Mouse (Mus musculus) cerebellum, adult 11-12 months (tissue): Measurements from ENCODE around the gene B3galt6.

Source experiments
- DNase-seq: peaks from one replicate; pipeline ENCODE4 v3.0.0; 2022

The B3galt6 gene

DNA sequence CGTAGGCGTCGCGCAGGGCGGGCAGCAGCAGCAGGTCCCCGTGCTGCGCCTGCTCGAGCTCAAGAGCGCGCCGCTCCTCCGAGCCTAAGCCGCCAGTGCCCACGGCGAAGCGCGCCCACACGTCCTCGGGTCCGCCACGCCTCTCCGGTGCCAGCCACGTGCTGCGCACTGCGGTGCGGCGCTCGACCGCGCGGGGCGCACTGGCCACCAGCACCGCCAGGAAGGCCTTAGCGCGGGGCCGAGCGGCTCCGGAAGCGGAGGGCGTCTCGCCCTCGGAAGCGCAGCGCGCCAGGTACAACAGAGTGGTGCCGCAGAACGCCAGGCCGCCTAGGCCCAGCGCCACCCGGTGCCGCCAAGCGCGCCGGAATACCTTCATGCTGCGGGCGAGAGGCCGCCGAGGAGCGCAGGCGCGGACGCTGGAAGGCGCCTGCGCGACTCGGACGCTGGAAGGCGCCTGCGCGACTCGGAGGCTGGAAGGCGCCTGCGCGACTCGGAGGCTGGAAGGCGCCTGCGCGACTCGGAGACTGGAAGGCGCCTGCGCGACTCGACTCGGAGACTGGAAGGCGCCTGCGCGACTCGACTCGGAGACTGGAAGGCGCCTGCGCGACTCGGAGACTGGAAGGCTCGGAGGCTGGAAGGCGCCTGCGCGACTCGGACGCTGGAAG is at the start of gene B3galt6, which contains the start of gene Sdf4:
TSS of gene B3galt6 (minus strand) at position 409 of the 665 bp plus-strand sequence.
TSS of gene Sdf4 (plus strand) at position 632 of the 665 bp plus-strand sequence.
- no peak for DNase-seq

DNA sequence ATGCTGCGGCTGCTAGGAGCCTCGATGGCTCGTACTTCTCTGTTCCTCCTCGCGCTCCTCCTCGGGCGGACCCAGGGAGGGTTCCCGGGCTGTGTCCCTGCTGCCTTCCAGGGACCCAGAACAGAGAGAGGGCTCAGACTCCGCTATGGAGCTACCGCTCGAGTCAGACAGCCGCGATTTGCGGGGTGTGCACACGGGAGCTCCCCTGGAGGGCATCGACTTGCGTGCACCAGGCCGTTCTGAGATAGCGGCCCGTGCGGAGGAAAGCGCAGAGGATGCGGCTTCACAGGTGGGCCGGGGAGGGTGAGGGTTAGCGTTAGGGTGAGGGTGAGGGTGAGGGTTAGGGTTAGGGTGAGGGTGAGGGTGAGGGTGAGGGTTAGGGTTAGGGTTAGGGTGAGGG is 42.5 kb upstream of the B3galt6 start:
- peak; percentile 9 for DNase-seq

DNA sequence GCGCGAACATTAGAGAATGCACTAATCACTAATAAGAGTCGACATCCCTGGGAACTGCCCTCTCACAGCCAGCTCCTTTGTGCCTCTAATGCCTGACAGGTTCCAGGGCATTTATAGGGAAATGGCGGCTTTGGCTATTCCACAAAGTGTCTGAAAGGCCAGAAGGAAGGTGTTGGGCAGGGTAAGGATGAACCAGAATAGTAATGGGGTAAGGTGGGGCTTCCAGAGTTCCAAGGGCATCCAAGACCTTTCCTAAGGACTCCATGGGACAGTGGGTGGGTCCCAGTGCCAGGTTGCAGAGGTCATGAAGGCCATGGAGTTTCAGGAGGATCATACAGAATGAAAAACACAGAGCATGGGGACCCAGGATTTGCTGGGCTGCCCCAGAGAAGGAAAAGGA is 41.9 kb upstream of the B3galt6 start:
- DNase-seq, result no peak

DNA sequence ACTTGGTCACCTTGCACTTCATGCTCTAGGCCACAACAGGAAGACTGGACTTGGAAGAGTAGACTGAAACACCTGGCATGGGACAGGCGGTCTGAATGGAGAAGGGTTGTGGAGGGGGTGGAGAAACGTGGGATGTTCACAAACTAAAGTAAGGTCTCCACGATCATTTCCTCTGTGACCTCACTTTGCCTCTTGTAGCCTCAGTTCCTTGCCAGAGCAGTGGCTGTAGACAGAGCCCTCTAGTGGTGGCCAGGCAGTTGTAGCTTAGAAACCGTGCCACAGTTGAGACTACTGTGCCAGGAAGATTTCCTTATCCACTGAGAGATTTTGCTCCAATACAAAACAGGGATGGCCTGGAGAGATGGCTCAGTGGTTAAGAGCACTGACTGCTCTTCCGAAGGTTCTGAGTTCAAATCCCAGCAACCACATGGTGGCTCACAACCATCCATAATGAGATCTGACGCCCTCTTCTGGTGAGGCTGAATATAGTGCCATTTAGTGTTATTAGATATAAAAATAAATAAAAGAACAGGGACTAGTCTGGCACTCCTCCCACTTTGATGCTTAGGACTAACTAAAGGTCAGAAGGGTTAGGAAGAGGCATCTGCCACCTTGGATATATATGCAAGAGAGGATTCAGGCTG is 41.1 kb upstream of the B3galt6 start:
- peak; percentile 56 for DNase-seq

DNA sequence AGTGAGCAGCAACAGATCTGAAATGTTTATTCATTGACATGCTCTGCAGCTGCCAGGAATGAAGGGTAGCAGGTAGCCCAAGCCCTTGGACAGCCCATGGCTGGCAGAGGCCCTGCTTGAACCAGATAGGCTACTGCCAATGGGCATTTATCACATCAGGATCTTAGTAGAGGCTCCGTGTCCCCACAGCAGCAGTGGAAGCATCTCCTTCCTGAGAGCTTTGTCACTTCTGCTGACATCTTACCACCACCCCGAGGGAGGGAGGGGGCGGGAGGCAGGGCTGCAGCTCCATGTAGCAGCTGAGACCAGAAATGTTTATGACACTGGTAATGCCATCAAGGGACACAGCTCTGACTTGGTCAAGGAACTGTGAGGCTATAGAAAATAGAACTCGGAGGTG is 40.4 kb upstream of the B3galt6 start:
- DNase-seq, result peak; percentile 39

DNA sequence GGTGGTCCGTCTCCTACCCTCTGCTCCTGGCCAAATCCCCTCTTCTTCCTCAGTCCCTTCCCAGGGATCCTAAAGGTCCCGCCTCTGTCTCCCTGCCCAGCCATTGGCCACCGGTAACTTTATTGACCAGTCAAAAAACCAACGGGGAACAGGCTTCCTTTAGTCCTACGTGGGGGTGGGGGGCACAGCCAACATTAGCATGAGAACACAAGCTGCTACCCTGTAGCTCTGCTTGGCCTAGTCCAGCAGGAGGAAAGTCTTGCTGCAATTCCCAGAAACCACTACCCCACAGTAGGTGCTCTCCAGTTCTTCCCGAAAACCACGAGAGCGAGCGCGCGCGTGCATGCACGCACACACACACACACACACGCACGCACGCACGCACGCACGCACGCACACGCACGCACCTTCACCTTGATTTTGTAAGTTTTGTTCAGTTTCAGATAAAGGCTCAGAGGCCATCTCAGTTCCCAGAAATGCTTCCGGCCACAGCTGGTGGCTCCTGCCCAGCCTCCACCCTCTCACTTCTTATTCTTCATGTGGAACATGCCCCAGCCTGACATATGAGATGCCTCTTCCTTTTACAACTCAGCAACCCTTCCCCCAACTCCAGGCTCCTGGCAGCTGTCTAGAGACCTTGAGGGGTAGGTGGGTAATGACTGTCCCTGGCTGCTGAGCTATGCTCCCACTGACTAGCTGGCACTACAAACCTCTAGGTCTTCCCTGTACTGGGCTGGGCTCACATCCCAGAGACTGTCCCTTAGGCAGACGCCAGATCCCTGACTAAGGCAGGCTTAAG is 39.3 kb upstream of the B3galt6 start:
- DNase-seq, result peak; percentile 88

DNA sequence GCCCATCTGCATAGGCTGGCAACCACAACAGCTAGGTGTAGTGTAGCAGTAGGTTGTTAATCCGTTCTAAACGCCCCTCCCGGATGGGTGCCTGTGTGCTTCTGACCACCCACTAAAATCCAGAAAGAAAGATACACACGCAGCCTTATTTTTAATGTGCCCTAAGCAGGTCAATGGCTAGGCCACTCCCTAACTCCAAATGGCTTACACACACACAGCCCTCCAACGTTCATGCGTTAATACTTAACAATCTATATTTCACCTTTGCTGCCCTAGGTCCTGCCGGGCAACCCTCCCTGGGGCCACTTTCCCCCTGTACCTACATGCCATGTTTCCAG is 38.8 kb upstream of the B3galt6 start:
- no peak for DNase-seq

DNA sequence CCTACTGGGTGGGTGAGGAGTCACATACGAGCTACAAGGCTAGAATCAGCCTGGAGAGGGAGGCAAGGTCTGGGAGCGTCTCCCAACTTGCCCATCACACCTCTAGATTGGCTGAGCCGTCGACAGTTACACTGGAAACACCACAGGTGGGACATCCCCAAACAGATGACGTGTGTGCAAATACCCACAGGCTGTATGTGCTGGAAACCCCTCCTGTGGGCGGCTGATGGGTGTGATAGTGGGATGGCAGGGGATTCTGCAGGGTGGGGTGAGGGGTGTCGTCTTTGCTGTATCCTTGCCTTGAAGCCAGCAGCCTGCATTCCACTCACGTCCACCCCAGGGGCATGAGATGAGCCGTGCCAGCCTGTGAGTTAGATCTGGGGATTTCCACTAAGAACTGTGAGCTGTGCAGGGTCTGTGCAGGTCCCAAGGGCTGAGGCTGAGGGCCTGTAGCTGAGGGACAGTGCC is 38.2 kb upstream of the B3galt6 start:
- DNase-seq, result peak; percentile 42

DNA sequence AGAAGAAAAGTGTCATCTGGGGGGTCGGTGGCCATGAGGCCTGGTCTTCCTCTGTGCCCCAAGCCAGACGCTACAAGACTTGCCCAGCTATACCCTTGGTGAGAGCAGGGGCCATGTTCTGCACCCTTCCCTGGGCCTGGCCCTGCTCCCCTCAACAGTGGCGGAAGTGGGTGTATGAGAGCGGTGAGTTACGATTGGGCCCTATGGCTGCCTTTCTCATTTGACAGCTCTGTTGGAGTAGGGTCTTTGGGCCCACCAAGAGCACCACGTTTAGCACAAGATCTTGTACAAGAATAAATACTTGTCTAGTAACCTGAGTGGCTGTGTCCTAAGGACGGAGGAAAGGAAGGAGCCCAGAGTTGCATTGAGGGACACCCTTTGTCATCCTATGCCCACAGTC is 36.1 kb upstream of the B3galt6 start:
- DNase-seq, result no peak

DNA sequence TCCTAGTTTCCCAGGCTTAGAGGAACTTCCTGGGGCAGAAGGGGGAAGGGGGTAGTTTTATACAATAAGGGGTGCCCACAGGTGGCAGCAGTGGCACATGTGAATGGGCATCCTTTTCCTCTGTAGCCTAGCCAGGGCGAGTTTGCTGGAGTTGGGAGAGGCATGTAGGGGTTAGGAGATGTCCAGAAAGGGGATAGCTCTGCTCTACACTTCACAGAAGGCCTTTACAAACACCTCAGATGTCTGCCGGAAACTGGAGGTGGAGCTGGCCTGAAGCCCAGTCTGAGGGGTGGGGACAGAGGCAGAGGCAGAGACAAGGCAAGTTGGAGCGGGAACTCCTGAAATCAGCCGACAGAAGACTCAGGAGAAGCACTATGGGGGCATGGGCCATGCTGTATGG is 33.6 kb upstream of the B3galt6 start, which contains the start of gene Tnfrsf18:
TSS of gene Tnfrsf18 (plus strand) at position 152 of the 400 bp plus-strand sequence.
- peak; percentile 20 for DNase-seq

DNA sequence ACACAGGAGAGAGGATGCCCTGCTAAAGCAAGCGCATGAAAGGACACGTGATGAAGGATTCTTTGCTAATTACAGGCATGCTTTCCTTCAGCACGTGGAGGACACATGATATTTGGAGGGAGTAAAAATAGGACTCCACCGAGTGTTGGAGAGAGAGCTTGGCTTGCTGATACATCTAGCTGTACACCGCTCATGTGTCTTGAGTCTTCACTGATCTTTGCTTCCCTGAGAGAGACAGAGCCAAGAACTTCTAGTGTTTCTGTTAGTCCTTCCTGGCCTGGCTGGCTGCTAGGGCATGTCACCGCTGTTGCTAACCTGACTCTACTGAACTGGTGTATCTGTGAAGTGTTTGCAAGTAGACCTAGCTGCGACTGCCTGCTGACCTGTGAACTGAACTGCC is 31.7 kb upstream of the B3galt6 start:
- DNase-seq, result no peak

DNA sequence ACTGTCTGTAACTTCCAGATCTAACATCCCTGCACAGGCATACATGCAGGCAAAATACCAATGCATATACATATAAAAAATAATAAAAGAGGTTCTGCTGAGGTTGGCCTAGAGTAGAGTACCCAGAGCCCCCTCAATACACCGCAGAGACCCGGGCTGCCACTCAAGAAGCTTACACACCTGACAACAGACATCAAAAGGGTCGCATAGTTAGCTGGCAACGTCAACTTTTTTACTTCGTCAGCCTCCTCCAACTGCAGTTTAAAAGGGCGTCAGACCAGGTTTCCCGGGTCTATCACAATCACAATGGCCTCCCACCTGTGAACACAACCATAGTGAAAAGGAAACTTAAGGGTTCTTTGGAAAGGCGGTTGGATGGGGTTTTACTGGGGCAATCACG is 31.1 kb upstream of the B3galt6 start:
- no peak for DNase-seq

DNA sequence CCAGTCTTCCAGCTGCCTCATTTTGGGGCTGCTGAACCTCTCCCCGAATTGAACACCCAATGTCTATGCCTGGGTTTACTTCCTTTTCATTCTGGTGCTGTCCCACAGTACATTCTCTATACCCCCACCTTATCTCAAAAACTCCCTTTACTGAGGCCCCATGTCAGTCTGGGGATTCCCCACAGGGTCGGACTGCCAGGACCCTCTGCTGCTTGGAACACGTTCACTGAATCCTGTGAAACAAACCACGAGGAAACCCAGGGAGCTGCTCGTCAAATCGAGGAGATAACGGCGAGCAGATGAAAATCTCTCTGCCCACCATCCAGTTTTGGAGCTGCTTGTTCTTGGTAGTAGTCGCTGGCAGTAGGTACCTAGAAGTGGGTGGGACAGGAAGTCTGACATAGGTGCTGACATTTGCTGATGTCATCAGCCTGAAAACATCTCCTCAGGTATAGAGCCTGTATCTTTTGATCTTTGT is 29.5 kb upstream of the B3galt6 start:
- DNase-seq, result no peak

DNA sequence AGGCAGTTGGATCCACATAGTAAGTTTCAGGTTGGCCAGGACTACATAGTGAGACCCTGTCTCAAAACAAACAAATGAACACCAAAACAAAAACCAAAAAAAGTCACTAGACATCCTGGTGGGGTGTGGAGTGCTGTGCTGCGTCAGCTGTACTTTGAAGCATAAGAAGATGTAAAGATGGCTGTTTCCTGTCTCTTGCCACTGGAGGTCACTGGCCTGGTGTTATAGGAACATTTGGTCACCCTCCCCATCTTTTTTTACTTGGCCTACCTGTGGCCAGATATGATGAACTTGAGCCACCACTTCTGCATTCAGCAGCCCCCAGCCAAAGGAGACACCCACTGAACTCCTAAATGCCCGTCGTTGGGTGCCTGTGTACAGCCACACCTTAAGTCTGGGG is 28.9 kb upstream of the B3galt6 start:
- DNase-seq, result no peak

DNA sequence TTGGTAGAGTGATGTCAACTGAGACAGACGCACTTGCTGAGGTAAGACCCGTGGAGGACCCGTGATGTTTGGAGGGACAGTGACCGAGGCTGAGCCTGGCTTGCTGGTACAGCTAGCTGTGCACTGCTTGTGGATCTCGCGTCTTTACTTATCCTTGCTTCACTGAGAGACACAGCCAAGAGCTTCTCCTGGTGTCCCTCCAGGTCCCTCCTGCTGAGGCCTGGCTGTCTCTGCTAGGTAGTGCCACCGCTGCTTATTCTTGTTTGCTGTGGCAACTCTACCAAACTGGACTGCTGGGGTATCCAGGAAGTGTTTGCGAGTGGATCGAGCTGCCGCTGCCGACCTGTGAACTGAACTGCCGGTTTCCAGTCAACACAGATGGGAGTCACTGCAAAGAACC is 27.3 kb upstream of the B3galt6 start:
- no peak for DNase-seq

DNA sequence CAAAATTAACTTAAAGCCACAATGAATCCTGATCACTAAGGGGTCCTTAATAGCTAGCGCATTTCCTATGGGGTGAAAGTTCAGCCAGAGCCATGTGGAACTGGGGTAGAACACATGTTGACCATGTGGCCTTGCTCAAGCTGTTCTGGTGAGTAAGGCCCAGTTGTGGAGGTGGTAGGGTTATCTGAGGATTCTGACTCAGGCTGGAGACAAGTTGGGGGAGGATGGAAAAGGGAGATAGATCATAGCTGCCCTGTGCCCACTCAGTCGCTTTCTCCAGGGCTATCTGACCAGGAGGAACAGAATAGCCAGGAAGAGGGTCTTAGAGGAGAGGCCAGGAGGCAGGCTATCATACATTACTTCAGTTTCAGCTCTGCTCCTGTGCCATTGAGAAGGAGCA is 22.0 kb upstream of the B3galt6 start:
- DNase-seq, result no peak

DNA sequence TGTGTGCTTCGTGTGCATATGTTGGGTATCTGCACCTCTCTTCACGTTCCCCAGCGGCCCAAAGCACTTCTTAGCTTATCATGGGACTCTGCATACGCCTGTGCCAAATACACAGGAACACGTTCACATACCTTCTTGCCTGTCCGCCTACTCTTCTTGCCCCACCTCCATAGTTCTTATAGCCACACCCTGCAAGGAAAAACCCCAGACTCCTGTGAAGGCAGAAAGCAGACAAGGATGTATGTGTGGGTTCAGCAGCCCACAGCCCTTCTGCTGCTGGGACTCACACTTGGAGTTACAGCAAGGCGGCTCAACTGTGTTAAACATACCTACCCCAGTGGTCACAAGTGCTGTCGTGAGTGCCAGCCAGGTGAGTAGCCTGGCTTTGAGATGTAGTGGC is 21.2 kb upstream of the B3galt6 start, which contains the start of gene Tnfrsf4:
TSS of gene Tnfrsf4 (plus strand) at position 207 of the 400 bp plus-strand sequence.
- DNase-seq, result no peak

DNA sequence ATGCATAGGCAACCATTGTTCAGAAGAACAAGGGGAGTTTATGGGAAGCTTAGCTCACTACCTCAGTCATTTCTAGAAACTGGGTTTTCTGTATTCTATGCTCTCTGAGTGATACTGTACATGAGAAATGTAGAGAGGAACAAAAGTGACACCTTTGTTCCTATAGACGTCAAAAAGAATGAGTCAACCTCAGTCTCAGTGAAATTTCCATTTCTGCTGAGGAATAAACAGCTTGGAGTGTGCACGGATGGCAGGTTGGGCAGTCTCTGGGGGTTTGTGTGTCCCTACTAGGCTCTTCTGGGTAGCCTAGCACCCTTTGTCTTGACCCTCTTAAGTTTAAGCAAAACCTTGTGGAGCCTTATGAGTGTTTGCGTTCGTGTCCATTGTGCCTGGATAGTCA is 15.9 kb upstream of the B3galt6 start:
- no peak for DNase-seq

DNA sequence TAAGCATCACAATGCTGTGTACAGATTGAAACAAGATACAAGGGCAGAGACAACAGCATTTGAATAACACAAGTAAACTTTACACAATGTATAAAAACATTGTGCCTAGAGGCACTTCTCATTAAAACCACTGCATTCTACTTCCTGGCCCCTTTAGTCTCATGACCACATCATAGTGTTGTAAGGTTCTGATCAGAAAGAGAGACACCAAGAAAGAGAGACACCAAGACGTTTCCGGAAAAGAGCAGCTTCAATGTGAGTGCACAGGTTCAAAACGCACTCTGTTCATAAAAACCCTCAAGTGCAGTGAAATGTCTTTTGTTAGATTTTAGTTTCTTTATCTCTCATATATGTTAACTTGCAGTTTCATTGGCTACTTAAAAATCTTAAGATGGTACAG is 11.7 kb upstream of the B3galt6 start:
- DNase-seq, result no peak

DNA sequence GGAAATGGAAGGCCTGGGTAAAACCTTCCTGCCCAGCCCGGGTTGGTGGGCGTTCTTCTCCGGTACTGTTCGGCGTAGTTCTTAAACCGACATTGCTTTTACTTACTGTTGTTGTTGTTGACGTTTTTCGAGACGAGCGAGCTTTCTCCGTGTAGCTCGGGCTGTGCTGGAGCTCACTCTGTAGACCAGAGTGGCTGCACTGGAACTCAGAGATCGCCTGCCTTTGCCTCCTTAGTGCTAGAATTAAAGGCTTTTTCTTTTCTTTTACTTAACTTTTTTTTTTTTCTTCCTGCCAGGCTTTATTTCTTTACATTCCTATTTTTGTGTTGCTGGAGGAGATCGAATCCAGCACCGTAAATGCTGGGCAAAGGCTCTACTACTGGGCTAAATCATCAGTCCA is 1.2 kb upstream of the B3galt6 start:
- DNase-seq, result no peak

DNA sequence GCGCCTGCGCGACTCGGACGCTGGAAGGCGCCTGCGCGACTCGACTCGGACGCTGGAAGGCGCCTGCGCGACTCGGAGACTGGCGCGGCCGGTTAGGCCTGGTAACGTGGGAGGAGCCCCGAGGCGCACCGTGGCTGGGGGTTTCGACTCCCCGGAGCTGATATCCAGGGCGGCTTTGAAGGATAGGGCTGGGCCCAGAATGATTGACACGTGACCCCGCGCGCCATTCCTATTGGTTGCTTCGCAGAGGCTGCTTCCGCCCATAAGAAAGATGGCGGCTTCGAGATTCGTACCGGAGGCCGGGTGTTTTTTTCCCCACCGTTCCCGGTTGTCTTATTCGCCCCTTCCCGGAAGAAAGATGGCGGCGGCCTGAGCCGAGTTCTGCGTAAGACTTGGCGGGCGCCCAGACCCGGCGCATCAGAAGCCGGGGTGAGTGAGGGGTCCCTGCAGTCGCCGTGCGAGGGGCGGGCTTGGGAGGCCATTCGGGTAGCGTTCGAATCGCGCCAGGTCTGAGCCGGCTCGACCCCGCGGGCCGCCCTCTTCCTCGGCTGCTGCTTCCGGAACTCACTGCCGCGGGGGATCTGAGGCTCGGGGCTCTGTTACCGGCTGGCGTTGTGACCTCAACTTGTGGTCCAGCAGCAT is 578 bp upstream of the B3galt6 start:
- DNase-seq, result peak; percentile 98

DNA sequence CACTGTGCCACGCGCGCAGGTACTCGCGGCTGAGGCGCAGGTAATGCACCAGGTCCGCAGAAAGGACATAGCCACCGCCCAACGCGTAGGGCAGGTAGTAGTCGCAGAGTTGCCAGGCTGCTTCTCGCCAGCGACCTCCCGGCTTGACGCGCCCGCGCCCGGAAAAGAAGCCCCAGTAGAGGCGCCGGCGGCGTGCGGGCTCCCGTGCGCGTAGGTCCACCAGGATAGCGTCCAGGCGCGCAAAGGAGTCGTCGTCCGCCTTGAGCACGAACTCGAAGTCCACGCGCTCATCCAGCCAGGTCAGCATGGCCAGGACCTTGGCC is 580 bp downstream of the B3galt6 start:
- DNase-seq, result no peak

DNA sequence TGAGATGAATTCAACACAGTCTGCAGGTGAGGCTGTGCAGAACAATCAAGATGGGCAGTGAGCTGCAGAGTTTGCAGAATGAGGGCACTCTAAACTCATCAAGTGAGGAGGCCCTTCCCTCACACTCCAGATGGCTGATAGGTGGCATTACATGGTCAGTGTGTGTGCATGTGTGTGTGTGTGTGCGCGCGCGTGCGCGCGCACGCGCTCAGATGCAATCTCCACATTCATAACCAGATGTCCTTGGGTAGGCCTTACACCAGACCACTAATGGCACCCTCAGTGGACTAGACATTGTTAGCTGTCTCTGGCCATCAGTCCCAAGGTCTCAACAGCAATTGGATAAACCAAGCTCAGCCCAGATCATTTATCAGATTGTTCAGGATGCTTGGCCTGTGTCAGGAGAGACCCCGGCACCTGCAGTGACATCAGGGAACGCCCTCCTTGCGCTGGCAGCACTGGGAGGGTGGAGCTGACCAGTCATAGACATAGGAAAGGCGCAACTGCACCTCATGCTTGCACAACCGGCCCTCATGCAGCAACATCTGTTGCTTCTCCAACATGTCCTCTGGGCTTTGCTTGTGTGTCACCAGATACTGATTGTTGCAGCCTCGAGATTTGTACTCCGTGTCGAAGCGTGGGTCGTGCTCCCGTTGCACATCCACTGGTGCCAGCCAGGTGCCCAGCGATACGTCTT is 1.1 kb downstream of the B3galt6 start:
- DNase-seq, result peak; percentile 78
